Mouse (Mus musculus) natural killer cell, adult 2 months (primary cell): ENCODE measurements around the gene Fam184b.
"Not testable (repeated sequence)": the region's sequence is repeated elsewhere in the genome, so short reads cannot be mapped to it uniquely, and the experiment has no call there.

Experiments used
- DNase-seq, 2 experiments: peaks; one replicate each; pipeline ENCODE4 v3.0.0; 2022; ENCODE audit warnings: low spot score in 2 of 2

Gene Fam184b

DNA sequence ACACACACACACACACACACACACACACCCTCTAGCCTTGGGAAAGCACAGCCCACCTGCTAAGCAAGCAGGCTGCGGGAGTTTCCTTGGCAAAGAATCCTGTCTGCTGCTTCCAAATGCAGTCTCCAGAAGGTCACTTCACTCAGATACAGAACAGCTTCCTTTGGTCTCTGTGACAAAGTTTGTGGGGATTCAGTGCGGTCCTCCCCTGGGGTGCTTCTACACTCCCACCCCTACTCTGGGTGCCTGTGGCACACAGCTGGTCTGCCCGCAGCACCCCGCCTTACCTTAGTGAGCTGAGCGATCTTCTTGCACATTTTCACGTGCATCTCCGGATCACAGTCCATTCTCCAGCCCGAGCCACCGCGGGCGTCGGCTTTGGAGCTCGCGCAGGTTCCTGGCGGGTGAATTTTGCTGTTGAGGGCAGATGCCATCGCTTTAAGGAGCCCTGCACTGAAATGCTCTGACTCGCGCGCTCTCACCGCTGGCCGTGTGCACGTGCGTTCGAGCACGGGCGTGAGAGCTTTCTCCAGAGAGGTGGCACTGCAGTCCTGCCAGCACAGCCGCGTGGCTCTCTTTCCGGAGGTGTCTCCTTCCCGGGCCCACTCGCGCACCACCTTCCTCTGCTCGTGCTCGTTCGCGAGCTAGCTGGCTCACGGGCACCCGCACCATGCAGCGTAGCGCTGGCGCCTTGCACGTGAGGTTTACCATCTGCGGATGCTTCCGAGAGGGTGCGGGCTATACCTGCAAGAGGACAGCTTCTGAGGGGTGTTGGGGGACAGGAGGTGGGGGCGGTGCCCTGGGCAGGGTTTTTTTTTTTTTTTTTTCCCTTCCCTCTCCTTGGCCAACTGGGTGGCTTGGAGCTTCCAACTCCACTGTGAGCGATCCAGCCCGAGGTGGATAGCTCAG lies at the start of gene Fam184b:
Fam184b (minus strand) TSS at position 809 of the 909 bp plus-strand sequence.
- peak; percentile 12 to 33 for DNase-seq

DNA sequence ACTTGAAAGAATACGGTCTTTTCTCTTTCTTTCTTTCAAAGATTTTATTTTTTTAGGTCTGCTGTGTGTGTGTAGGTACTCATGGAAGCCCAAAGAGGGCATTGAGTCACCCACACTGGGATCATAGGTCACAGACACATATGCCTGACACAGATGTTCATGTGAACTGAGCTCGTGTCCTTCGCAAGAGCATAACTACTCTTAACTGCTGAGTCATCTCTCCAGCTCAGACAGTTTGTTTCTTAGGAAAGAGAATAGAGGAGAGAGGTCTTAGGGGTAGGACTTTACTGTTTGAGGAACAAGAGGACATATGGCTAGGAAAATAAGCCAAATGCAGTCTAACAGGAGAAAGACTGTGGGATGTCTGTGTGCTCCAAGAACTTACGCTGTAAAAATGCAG lies 49.7 kb upstream of the Fam184b start:
- DNase-seq: no peak

GRCm38 (mm10) chr5:45686223-45686622 lies 46.8 kb upstream of the Fam184b start:
- DNase-seq: no peak

- no peak for DNase-seq
Observed at GRCm38 (mm10) chr5:45685243-45685642, 45.8 kb upstream of the Fam184b start.

DNA sequence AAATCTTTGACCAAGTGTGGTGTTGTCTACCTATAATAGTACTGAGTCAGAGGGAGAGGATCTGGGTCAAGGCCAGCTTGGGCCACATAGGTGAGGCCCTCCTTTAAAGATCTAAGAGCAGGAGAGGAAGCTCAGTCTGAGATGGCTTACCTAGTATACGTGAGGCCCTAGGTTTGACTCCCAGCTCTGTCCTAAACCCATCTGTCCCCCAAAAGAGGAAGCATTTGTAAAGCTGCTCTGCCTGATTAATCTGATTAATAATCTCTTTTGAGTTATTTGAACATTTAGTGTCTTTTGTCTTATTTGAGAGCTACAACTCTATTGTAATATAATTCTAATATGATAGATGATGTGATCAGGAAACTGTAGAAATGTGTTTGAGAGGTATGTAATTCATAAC lies 44.0 kb upstream of the Fam184b start:
- DNase-seq: no peak

GRCm38 (mm10) chr5:45679955-45680354 lies 40.5 kb upstream of the Fam184b start:
- no peak for DNase-seq

- no peak for DNase-seq
Observed at GRCm38 (mm10) chr5:45677639-45678038, 38.2 kb upstream of the Fam184b start.

DNA sequence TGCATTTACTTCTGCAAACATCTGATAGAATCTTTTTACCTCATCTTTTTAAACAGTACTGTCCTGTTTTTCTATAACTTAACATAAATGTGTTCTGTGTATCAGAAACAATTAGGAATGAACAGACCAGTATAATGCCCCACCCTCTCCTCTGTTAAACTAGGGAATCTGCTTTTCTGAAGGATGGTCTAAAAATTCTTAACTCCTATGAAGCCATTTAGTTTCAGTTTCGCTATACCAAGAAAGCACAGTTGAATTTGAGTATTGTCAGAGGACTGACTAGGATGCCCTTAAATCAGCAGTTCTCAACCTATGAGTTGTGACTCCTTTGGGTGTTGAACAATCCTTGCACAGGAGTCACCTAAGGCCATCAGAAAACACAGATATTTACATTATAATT lies 35.6 kb upstream of the Fam184b start:
- DNase-seq: no peak

DNA sequence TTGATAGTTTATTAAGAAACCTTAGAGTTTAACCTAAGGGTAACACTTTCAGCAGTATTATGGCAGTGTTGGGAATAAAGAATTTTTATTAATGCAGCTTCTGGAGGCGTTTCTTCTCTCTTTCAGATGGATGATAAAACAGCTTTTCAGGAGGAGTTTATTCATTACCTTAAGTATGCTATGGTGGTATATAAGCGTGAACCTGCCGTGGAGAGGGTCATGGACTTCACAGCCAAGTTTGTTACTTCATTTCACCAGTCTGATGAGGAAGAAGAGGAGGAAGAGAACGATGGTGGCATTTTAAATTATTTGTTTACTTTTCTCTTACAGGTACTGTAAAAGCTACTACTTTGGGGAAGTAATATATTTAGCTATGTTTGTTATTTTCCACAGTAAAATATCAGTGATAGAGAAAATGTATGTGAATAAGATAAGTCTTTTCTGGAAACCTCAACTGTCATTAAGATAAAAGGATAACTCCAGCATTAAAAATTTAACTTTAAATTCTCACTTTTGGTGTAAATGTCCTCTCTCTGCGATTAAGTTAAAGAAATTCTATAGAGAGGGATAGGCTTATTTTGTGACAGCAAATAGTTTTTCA lies 31.6 kb upstream of the Fam184b start:
- DNase-seq: no peak

- DNase-seq: no peak
Observed at GRCm38 (mm10) chr5:45670280-45670670, 30.9 kb upstream of the Fam184b start.

GRCm38 (mm10) chr5:45669598-45670279 lies 30.3 kb upstream of the Fam184b start, which contains the start of gene Ncapg:
Gene Ncapg (plus strand): TSS chr5:45669919.
- DNase-seq: peak; percentile 95 to 97

- no peak for DNase-seq
Observed at GRCm38 (mm10) chr5:45669234-45669597, 29.8 kb upstream of the Fam184b start.

DNA sequence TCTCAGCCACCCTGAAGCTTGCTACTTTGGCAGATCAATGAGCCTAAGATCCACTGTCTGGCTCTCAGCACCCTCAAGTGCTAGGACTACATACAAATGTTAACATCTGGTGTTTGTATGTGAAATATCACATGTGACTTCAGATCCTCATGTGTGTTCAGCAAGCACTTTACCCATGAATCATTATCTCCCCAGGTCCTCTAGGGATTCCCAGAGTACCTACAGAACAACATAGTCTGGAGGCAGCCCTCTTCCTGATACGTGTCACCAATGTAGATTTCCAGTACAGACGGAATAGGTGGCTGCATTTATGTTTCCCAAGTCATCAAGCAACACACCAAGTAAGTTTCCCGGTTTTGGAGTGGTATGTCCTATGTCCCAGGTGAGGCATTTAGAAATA lies 29.4 kb upstream of the Fam184b start:
- DNase-seq: peak in 1 of 2 experiments; percentile 8

- no peak for DNase-seq
Observed at GRCm38 (mm10) chr5:45668324-45668723, 28.9 kb upstream of the Fam184b start.

- DNase-seq: not testable (repeated sequence)
Observed at GRCm38 (mm10) chr5:45658406-45658805, 19.0 kb upstream of the Fam184b start.

GRCm38 (mm10) chr5:45651026-45651703 lies 11.8 kb upstream of the Fam184b start:
- DNase-seq: no peak

GRCm38 (mm10) chr5:45639715-45640092 lies 290 bp upstream of the Fam184b start:
- no peak for DNase-seq

- no peak for DNase-seq
Observed at GRCm38 (mm10) chr5:45638378-45638777, 1.0 kb downstream of the Fam184b start.

DNA sequence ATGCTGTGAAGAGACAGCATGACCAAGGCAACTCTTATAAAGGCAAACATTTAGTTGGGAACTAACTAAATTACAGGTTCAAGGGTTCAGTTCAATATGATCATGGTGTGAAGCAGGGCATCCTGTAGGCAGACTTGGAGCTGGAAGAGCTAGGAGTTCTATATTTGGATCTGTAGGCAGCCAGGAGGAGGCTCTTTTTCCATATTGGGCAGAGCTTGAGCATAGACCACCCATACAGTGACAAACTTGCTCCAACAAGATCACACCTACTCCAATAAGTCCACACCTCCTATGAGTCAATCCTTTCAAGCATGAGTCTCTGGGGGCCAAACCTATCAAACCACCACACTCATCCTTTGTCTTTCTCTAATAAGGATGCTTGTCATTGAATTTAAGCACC lies 9.9 kb downstream of the Fam184b start:
- DNase-seq: no peak

DNA sequence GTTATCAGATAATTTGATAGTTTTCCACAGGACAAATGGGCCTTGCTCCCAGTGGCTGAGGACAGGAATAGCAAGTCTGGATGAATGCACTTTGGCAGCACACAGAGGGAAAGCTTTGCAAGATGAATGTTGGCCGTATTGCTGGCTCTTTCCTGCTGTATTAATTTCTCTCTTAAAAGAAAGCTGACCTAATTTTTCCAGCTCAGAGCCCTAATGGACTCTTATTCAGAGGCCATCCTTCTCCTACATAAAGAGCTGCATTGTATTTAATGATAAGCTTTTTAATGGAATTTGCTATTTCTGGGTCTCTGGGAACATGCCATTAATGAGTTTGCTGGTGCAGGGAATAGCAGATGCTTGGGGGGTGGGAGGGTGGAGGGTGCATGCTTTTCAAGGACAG lies 11.6 kb downstream of the Fam184b start:
- no peak for DNase-seq

GRCm38 (mm10) chr5:45621511-45621910 lies 17.9 kb downstream of the Fam184b start:
- no peak for DNase-seq

GRCm38 (mm10) chr5:45599056-45599455 lies 40.4 kb downstream of the Fam184b start:
- DNase-seq: no peak
